Mouse (Mus musculus) erythroid progenitor cell, adult 5-6 weeks (primary cell): ENCODE results near the gene Capsl. TPM values are rescaled to one million over a fixed set of nuclear protein-coding genes. Genes with fewer than 3 reads are reported as not detected.

Source experiments
- ATAC-seq: replicated peaks from 2 replicates; pipeline ENCODE4 v1.8.0; 2016; ENCODE audit warnings: moderate number of reproducible peaks, mild to moderate bottlenecking, moderate TSS enrichment, inconsistent platforms; ENCODE audit not compliant: poor library complexity, low FRiP score, severe bottlenecking
- total RNA-seq, 2 experiments: library from RNA; stranded (forward) in 1 of 2; stranded (reverse) in 1 of 2; fragments of 150-400 nt in 1 of 2; fragments of 186-747, 209-891 nt in 1 of 2; gene quantifications; 2 replicates each; pipeline versions ENCODE4 v1.2.3 to v1.2.4; 2015 to 2017; ENCODE audit warnings: low replicate concordance in 2 of 2

The Capsl gene
- 4.0 TPM in 1 of 2 replicates, not detected in the other for total RNA-seq (2015; ENCODE audit: low replicate concordance)
- not detected in 2 replicates for total RNA-seq (2017; ENCODE audit: low replicate concordance)

DNA sequence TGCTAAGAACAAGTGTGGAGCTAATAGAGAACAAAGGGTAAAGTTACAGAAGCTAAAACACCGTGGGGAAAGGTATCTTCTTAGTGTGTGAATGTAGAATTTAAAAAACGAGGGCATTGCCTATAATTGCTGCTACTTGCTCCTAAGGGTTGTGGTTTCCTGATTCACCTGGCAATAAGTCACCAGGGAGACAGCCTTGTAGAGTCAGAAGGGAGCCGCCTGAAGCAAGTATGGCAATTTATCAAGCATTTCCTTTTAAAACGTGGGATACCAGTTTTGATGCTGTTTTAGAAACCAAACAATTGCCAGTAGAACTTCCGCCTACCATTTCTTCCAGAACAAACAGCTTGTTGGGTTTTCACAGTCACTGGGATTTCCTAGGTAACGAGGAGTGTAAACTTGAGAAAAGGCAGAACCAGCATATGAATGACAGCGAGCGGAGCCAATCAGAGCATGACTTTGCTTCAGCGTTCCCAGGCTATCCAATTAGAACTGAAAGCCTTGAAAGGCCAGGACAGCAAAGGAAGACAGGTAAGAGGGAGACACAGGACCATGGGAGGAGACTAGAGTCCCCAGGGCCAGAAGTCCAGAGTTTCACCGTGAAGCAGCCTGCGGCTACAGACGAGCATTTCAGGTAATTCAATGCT is at the start of gene Capsl:
TSS of gene Capsl (plus strand) at position 495 of the 647 bp plus-strand sequence.
- no peak for ATAC-seq

DNA sequence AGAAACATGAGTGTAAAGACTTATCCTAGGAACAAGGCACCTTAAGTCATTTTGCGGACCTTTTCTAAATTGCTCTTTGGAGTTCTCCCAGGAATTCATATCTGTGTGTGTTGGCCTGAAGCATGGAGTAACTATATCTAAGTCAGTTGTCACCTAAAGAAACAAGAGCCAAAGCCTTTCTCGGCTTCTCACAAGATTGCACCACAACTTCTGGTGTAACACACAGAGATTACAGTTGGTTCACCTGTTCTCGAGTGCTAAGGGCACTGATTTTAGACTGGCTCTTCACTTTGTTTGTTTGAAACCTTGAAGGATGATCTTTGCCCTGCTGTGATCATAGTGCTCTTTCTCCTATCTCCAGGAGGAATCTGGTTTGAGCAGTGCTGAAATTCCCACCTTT is 26.4 kb upstream of the Capsl start:
- ATAC-seq = no peak

DNA sequence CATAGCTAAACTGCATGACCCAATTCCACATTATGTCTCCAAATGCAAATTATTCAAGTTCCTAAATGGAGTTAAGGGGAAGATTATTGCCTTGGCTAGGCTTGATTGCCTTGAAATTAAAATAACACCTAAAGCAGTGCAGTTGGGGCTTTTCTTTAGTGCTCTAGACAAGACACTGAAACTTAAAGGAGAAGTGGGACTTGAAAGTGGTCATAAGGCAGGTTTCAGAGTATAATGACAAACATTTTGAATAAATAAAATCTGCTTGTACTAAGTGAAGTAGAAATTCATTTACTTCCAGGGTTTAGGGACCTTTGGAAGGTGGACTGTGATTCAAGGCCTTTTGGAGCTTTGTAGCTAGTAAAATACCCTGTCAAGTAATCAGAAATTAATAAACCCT is 14.7 kb upstream of the Capsl start:
- no peak for ATAC-seq

DNA sequence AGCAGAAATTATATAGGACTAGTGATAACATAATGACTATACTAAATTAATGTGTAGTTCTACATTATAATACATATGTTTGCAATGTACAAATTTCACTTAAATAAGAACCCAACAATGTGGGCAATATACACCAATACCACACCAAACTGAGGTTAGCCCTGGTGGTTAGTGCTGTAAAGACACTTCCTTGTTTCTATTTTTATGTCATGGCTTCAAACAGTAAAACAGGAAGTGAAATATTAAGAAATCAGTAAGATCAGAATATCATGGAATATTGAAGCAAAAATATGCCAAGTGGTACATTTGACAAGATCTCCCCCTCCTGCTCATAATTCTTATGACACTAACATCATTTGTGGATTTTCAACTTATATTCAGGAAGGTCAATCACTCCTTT is 8.0 kb upstream of the Capsl start:
- ATAC-seq = no peak

DNA sequence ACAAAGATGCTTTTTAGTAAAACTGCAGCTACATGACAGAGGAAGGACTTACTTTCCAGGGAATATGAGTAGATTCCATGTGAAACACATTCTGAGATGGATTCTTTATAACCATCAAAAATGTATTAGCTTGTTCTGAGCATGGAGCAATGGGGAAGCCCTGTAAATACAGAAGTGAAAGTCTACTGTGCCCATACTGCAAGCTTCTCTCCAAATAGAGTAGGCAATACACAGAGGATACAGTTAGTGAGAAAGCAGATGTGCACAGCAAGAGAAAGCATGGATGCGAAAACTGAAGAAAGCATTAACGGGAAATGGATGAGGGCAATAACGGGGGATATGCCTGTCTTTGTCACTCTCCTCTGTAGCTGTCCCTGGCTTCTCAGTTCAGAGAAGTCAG is 6.0 kb upstream of the Capsl start:
- no peak for ATAC-seq

DNA sequence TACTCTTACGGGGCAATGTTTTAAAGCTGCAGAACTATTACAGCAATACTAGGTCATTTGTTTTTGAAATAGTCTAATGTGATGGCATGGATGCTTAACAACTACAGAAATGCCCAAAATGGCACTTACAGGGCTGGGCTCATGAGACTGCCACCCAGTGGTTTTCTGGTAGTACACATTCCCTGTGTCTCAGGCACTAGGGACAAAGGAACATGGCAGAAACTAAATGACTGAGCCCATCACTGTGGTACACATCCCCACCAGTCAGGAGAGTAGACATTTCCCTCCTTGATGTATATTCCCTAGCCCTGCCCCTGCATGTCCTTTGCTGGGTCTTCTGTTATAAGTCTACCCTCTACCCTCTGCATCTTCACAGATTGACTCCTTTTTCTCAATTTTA is 16.2 kb downstream of the Capsl start:
- no peak for ATAC-seq

DNA sequence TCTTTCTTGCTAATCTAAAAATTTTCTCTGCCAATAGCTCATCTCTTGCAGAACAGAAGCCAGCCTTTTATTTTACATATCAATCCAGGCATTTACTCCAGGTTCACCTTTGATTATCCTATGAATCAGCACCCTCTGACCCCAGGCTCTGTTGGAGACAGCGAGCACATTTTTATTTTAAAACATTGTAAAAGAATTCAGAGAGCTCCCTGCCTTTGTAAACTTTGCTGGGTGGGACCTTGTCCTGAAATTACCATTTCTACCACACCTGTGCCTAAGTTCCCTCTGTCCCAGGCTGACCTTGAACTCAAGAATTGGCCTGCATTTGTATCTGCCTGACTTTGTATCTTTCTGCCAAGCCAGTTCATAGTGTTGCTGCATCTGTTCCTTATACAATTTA is 17.0 kb downstream of the Capsl start:
- no peak for ATAC-seq

DNA sequence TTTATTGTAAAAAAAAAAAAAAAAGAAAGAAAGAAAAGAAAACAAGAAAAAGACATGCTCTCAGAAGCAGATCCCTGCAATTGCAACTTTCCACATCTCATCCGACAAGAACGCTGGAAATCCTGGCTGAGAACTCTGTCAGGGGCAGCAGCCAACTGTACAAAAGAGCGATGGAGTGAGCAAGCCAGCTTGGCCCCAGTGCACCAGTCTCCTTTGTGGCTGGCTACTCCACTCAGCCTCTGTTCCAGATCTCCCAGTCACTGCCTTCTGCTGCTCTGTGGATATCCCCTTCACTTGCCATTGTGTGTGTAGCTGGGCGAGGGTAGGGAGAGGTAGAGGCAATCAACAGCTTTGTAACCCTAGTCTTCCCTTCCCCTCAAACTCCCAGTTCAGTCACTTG is 18.4 kb downstream of the Capsl start:
- ATAC-seq = no peak

DNA sequence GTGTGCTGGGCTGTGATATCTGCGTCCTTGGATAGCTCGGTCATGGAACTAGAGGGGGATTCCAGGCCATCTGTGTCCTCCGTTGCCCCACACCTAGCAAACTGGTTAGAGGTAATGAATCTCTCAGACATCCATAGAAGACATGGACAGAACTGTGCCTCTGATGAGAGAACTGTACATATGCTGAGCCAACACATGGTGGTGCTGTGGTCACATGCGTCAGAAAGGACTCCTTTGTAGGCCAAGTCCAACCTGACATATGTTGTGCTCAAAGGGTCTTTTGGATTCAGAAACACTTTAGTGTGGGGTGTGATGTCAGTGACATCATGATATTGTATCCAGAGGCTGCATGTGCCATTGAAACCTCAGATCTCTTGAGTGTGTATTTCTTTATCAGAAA is 19.4 kb downstream of the Capsl start:
- no peak for ATAC-seq

DNA sequence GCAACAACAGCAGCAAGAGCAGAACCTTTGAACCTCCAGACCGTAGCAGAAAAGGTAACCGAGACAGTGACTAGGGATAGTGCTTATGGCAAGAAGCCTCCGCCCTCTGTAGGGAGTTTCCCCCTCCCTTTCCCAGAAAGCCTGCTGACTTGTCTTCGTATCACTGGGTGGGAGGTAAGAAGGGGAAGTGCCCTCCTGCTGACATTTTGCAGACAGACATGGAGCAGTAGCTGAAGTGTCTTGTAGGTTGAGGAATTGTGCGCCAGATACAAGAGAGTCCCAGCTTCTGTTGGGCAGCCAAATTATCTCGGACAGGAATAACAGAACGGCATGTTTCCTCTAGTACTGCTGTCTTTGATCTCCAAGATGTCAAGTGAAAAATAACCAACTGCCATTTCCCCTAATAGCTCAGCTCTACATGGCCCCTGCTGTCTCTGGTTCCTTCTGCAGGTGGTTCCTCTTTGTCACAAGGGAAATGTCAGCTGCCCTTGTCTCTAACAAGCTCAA is 27.7 kb downstream of the Capsl start:
- peak; percentile 46; the same call in 1 of the 2 replicates for ATAC-seq

DNA sequence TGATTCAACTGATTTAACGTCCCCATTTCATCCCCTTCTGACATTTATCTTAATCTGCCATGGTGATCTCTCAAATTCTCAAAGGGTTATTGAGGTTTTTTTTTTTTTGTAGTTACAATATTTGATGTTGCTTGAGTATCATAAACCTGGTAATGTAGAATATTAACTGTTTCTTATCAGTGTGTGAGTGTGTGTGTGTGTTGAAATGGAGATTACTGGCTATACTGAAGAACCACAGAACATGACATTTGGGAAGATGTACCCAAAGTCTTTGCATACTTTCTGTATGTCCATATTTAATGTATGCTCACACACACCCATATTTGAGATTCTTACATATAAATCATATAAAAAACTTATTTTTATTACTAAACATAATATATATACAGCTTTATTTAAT is 28.2 kb downstream of the Capsl start:
- no peak for ATAC-seq

DNA sequence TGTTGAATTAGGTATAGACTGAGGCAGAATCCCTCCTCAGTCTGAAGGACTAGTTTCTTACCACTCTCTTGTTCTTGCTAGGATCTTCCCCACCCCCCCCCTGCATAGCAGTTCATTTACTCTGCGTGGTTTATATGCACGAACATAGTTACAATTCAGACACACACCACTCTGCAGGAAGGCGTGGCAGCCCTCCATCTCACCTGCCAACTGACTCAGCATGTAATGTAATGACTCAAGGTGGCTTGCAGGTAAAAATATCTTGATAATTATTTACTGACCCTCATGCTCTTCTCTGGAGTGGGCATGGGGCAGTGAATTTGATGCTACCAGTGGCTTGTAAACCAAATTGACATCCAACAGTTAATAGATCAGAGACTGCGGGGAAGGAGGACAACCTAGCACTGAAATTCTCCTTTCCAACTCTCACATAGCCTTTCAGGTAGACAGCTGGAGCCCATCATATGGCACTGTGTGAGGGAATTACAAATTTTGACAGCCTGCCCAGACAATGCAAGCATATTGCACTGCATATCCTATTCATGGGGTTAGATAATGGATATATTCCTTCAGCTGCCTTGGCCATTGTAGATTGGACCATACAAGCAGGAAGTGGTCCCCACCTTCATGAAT is 35.3 kb downstream of the Capsl start:
- ATAC-seq = no peak

DNA sequence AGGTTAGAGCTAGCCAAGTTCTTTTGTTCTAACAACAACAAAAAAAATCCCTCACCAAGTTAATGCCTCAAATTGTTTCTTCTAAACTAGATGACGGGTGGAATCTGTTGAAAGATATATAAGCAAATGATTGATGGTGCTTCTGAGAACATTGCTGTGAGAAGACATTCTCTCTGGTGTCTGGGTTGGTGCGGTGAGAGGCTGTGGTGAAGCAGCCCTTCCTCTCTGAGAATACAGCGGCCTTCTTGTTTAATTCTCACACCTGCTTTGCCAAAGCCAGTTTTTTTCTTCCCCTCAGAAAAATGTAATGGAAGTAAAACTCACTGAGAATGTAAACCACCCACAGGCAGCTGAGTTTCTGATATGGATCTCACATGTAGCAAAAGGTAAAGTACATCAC is 36.3 kb downstream of the Capsl start:
- 0 out of 2 replicates have a peak, but pooled peaks have one; percentile 12 for ATAC-seq

DNA sequence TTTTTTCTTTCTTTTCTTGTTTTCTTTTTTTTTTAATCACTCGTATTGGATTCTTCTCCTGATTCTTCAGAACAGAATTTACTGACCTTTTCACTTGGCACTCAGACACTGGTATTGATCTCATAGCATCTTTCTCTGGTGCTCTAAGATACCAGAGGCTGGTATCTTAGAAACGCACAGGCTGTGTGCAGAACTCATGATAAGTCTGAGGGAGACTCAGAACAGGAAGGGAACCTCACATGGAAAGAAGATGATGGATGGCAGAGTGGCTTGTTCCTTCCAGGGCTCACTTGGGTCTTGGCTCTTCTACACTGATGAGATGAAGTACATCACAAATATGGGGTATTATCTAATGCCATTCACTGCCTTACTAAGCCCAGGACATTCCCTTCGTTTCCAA is 36.8 kb downstream of the Capsl start:
- peak; percentile 92 for ATAC-seq

DNA sequence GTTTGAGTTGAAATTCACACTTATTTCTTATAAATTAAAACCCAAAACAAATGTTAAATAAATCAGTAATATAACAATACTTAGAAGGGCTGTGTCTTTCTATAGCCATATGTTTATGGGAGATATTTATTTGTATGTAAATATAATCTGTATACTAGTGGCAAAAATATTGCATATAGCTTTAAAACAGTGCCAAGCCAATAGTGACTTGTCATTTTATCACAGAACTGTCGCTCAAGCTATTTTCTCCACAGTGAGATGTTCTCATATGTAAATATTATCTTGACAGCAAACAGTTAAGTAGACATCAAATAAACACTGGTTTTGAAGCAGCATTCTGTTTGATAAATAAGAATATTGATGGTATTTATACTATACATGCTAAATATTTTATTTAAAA is 37.4 kb downstream of the Capsl start:
- ATAC-seq = no peak

DNA sequence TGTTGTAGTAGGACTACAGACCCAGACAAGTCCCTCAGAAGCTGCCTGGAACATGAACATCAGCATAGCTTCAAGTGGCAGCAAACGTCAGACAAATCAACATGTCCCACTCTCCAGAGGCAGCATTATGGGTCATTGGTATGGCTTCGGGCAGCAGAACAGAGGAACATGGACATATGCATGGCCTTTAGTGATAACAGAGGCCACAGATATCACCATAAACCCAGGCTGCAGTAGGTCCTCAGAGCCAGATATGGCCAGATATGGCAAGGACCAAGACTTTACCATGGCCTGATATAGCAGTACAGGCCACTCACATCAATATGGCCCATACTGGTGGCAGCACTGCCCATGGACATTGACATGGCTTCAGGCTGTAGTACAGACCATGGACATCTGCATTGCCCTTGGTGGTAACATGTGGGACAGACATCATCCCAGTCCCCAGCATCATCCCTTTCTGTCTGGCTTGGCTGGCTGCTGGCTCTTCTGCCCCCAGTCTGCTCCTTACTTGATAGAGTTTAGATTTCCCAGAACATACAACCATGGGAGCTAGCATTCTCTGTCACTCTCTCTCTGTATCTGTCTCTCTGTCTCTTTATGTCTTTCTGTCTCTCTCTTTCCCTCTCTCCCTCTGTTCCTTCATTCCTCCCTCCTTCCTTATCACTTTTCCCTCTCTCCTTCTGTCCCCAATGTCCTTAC is 53.7 kb downstream of the Capsl start:
- ATAC-seq = peak; percentile 83

DNA sequence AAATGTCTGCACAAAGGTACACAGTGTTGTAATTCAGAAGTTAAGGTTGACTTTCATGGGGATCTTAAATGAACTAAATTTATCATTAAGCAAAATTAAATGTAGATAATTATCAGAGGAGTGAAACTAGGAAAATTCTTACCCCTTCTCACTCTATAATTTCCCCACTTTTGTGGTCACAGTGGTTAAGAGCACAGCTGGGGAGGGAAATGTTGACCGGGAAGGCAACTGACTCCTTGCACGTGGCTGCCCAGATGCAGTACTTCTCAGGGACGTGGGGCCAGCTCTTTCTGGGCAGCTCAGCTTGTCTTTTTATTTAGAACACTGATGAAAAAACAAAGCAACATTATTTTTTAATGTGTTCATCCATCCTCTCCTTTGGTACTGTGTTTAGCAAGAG is 56.2 kb downstream of the Capsl start:
- ATAC-seq = no peak
